29 mouse cellular contexts compared by ENCODE assay signal in the genomic region with DNA sequence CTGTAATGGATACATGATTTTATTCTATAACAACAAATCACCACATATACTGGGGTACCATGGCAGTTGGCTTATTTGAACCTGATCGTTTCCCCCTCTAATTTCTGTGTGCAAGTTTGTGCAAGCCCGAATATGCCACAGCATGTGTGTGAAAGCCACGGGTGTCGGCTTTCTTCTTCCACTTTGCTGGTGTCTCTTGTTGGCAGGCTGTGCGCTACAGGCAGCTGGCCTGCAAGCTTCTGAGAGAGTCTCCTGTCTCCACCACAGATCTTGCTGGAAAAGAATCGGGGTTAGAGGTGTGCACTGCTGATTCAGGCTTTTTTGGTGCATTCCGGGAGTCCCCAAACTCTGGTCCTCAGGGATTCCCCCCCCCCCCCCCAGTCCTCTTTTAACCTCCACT.
A peak's percentile ranks its signal among the peaks of the same experiment; 100 is the strongest.
DNase-seq lines count a peak whose midpoint lies in the region; ATAC-seq and TF ChIP-seq lines count a peak whose summit lies in the region.
"Had no signal": no experiment of that assay in that cellular context is flagged by ENCODE, and none has a peak within 500 bp of the region (broad histone marks: within the 10 kb centered on the region; RNA-seq: fewer than 3 reads in every experiment).

No protein-coding gene starts in this region.

- 52% methylated on average over 7 of the region's 7 CpGs for WGBS in forebrain, postnatal 0 days
- whole genome bisulfite sequencing in forebrain, embryonic 16.5 days, result 63% methylated on average over 7 of the region's 7 CpGs

- H3K9me3 ChIP-seq in forebrain, postnatal 0 days (ENCODE audit: low read length), result no peaks in the 10 kb centered on the region
- no peaks in the 10 kb centered on the region for H3K9me3 ChIP-seq in forebrain, embryonic 16.5 days (ENCODE audit: control insufficient read depth, low read length)
- H3K9me3 ChIP-seq: embryonic facial prominence, embryonic 13.5 days; hindbrain, embryonic 15.5 days; intestine, embryonic 15.5 days; midbrain, embryonic 12.5 days had no signal

- peak; percentile 29; the same call in 1 of the 2 replicates for ATAC-seq in forebrain, postnatal 0 days
- ATAC-seq in forebrain, embryonic 16.5 days, result no peak
- ATAC-seq: CD4-positive, CD25-positive, alpha-beta regulatory T cell, adult 4 months; intestine, embryonic 15.5 days; liver, embryonic 12.5 days; liver, postnatal 0 days had no signal

- no peak overlapping the region for H3K9ac ChIP-seq in forebrain, postnatal 0 days
- H3K9ac ChIP-seq in forebrain, embryonic 16.5 days (replicated peaks; ENCODE audit: low read depth, low read length), result no peak overlapping the region
- H3K9ac ChIP-seq: embryonic facial prominence, embryonic 13.5 days; hindbrain, embryonic 15.5 days; intestine, embryonic 15.5 days; liver, embryonic 12.5 days; liver, postnatal 0 days; midbrain, embryonic 12.5 days had no signal

- no peaks in the 10 kb centered on the region for H3K4me1 ChIP-seq in forebrain, postnatal 0 days (ENCODE audit: insufficient read depth)
- peaks cover 13% of the 10 kb centered on the region; the same call in 1 of the 2 replicates for H3K4me1 ChIP-seq in forebrain, embryonic 16.5 days (replicated peaks; ENCODE audit: control insufficient read depth, insufficient read depth, low read length)
- H3K4me1 ChIP-seq: intestine, embryonic 15.5 days; liver, embryonic 12.5 days; megakaryocyte, embryonic 14.5 days had no signal

- DNase-seq in cerebellum, postnatal 25 days, result peak; percentile 49 to 59
- no peak for DNase-seq in cerebellum, adult 11-12 months
- DNase-seq in forebrain, postnatal 0 days, result peak; percentile 21
- DNase-seq in right cerebral cortex, postnatal 10 days (ENCODE audit: low spot score in 2 of 2), result peak; percentile 54 to 55
- no peak for DNase-seq in right cerebral cortex, postnatal 36 days (ENCODE audit: low spot score in 2 of 2)
- peak; percentile 8 for DNase-seq in forelimb bud, embryonic 11.5 days (ENCODE audit: low read depth, low spot score)
- DNase-seq: adrenal gland, postnatal 14 days; gastrocnemius, postnatal 36 days; heart, adult 18-20 months; heart, postnatal 4 days; kidney, adult 2 months; kidney, postnatal 36 days; liver, postnatal 0 days; lung, postnatal 36 days; right cerebral cortex, postnatal 25 days; thymus, adult 2 months; thymus, postnatal 36 days had no signal

- no peak overlapping the region for H3K27ac ChIP-seq in forebrain, postnatal 0 days (ENCODE audit: low read depth, low read length)
- H3K27ac ChIP-seq in forebrain, embryonic 16.5 days (ENCODE audit: low read length), result no peak overlapping the region
- H3K27ac ChIP-seq: embryonic facial prominence, embryonic 13.5 days; hindbrain, embryonic 15.5 days; intestine, embryonic 15.5 days; layer of hippocampus, adult 2 months; left cerebral cortex, adult 2 months; liver, embryonic 12.5 days; midbrain, embryonic 12.5 days had no signal

- H3K4me3 ChIP-seq in forebrain, postnatal 0 days (ENCODE audit: low read depth, low read length), result no peak overlapping the region
- H3K4me3 ChIP-seq in forebrain, embryonic 16.5 days (replicated peaks; ENCODE audit: low read length), result no peak overlapping the region
- H3K4me3 ChIP-seq: embryonic facial prominence, embryonic 13.5 days; erythroblast, embryonic 14.5 days; hindbrain, embryonic 15.5 days; intestine, embryonic 15.5 days; layer of hippocampus, adult 2 months; left cerebral cortex, adult 2 months; liver, embryonic 12.5 days; megakaryocyte, embryonic 14.5 days; midbrain, embryonic 12.5 days had no signal

- H3K4me2 ChIP-seq in forebrain, postnatal 0 days (ENCODE audit: low read depth), result no peak overlapping the region
- no peak overlapping the region for H3K4me2 ChIP-seq in forebrain, embryonic 16.5 days (ENCODE audit: low read length)
- H3K4me2 ChIP-seq: embryonic facial prominence, embryonic 13.5 days; heart, embryonic 11.5 days; hindbrain, embryonic 15.5 days; intestine, embryonic 15.5 days; liver, embryonic 12.5 days; midbrain, embryonic 12.5 days had no signal

- no peaks in the 10 kb centered on the region for H3K27me3 ChIP-seq in forebrain, postnatal 0 days (ENCODE audit: insufficient read depth, low read length)
- H3K27me3 ChIP-seq in forebrain, embryonic 16.5 days (replicated peaks; ENCODE audit: control insufficient read depth, insufficient read depth, low read length), result no peaks in the 10 kb centered on the region
- H3K27me3 ChIP-seq: embryonic facial prominence, embryonic 13.5 days; hindbrain, embryonic 15.5 days; intestine, embryonic 15.5 days; liver, embryonic 12.5 days; megakaryocyte, embryonic 14.5 days; midbrain, embryonic 12.5 days had no signal

- H3K36me3 ChIP-seq in forebrain, postnatal 0 days (ENCODE audit: insufficient read depth), result no peaks in the 10 kb centered on the region
- H3K36me3 ChIP-seq in forebrain, embryonic 16.5 days (ENCODE audit: control insufficient read depth, insufficient read depth), result no peaks in the 10 kb centered on the region
- H3K36me3 ChIP-seq: embryonic facial prominence, embryonic 13.5 days; hindbrain, embryonic 15.5 days; intestine, embryonic 15.5 days; liver, embryonic 12.5 days; midbrain, embryonic 12.5 days had no signal

- TF ChIP-seq CTCF in forebrain, postnatal 0 days (IDR thresholded peaks at IDR 0.05; ENCODE audit: low read depth), result no peak

Comparison
In these comparisons a context has a peak if more than half of its experiments do, and no peak if none do; other contexts are left out.
1. DNase-seq: peak in cerebellum, postnatal 25 days (2 of 2), forebrain, postnatal 0 days (single experiment), right cerebral cortex, postnatal 10 days (2 of 2) and forelimb bud, embryonic 11.5 days (single experiment); none in cerebellum, adult 11-12 months (single experiment) and right cerebral cortex, postnatal 36 days (0 of 2).